Mouse (Mus musculus): ENCODE data around the gene Osgin1.

DNA sequence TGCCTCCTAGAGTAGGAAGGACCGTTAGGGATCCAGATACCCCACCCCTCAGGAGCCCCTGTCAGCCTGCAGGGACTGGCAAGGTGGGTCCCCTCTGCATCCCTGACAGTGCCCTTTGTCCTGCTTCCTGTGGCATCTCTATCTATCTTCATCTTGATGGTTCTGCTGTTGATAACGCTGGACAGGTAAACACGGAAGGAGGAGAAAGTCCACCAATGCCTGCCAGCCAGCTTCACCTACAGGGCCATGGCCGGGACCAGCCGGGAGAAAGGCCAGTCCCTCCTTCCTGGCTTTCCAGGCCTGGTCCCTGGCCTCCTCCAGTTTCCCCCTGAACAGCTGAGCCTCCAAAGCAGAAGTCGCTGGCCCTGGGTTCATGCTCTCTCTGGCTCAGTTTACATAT lies 645 bp downstream of the Osgin1 start:
- TF ChIP-seq CTCF (IDR thresholded peaks at IDR 0.05; ENCODE audit: low read depth) = no peak
- no peak for TF ChIP-seq EP300 (IDR thresholded peaks at IDR 0.05; ENCODE audit: low read depth)
